Mouse (Mus musculus): ENCODE data around the gene Map2k2.
A peak's percentile ranks its signal among the peaks of the same experiment; 100 is the strongest.
"Not testable (repeated sequence)": the region's sequence is repeated elsewhere in the genome, so short reads cannot be mapped to it uniquely, and the experiment has no call there.

Map2k2 gene

DNA sequence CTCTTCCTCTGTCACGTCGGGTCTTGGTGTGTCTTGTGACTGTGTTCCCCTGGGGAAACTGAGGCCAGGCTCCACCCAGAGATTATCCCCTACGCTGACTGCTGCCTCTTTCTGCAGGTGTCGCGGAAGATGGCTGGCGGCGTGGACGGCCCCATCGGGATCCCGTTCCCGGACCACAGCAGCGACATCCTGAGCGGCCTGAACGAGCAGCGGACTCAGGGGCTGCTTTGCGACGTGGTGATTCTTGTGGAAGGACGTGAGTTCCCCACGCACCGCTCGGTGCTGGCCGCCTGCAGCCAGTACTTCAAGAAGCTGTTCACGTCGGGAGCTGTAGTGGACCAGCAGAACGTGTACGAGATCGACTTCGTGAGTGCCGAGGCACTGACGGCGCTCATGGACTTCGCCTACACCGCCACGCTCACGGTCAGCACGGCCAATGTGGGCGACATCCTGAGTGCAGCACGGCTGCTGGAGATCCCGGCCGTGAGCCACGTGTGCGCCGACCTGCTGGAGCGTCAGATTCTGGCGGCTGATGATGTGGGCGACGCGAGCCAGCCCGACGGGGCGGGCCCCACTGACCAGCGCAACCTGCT is 38.2 kb downstream of the Map2k2 start:
- no peak for DNase-seq

DNA sequence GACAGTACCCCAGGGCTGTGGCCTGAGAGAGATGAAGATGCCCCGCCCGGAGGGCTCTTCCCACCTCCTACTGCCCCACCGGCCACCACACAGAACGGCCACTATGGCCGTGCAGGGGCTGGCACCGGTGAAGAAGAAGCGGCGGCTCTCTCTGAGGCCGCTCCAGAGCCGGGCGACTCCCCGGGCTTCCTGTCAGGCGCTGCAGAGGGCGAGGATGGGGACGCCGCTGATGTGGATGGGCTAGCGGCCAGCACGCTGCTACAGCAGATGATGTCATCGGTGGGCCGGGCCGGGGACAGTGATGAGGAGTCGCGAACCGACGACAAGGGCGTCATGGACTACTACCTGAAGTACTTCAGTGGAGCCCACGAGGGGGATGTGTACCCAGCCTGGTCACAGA is 39.0 kb downstream of the Map2k2 start:
- DNase-seq: peak; percentile 40

DNA sequence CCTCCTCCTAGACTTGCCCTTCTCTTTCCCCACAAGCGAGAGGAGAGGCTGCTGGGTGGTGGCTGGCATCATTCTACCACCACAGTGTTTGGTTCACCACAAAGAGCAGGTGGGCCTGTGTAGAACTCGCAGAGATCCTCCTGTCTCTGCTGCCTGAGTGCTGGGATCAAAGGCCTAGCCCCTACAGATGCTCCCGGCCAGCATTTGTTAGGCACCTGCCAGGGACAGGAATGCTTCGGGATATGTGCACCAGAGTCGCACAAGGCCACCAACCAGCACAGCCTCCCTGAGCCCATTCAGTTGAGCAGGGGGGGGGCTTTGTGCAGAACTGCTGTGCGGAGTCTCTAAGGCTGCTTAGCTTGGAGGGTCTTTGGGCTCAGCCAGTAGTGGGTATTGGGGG is 39.6 kb downstream of the Map2k2 start:
- DNase-seq: no peak

DNA sequence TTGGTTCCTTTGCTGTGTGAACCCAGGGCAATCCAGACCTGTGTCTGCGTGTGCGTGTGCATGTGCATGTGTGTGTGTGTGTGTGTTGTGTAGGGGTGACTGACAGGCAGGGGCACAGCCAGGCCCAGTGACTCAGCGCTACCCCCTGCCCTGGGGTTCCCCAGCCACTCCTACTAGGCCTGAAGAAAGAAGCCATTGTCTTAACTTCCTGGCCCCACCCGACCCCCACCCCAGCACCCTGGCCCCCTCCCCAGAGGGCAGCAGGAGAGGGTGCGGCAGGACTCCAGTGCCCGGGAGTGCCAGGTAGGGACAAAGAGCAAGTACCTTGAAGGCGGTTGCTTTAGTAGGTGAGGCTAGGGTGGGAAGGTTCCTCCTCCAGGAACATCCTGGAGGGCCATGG is 40.1 kb downstream of the Map2k2 start:
- DNase-seq: no peak

GRCm38 (mm10) chr10:81146296-81146695 is 40.6 kb downstream of the Map2k2 start:
- no peak for DNase-seq

GRCm38 (mm10) chr10:81151261-81151660 is 45.5 kb downstream of the Map2k2 start:
- DNase-seq: no peak

DNA sequence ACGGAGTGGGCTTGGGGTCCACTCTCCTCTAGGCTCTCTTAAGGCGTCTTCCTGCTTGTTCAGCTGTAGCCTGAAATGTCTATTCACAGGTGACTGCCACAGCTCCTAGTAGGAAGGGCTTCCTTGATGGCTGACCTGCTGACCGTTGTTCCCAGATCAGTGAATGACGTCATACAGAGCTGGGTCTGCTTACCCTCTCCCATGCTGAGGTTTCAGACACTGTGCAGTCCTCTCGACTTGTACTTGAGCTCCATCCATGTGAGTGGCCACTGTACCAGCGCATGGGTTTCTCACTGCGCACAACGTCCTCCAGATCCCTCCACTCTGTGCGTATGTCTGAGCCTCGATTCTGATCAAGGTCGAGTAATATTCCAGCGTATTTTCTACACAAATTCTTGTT is 46.9 kb downstream of the Map2k2 start:
- DNase-seq: no peak

DNA sequence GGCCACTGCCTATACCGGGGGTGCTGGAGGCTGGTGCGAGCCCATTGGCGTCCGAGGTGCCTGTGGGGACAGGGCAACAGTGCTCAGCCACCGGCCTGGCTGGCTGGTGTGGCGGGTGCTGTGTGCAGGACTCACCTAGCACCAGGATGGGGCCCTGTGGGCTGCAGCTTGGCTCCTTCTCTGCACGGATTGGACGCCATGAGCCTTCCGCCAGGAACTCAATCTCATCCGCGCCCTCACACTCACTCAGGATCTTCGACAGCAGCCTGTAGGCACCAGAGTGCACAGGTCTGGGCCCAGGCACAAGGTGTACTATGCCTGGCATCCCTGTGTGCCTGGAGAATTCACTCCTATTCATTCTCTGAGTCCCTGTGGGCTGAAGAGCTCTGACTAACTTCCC is 48.6 kb downstream of the Map2k2 start:
- no peak for DNase-seq

DNA sequence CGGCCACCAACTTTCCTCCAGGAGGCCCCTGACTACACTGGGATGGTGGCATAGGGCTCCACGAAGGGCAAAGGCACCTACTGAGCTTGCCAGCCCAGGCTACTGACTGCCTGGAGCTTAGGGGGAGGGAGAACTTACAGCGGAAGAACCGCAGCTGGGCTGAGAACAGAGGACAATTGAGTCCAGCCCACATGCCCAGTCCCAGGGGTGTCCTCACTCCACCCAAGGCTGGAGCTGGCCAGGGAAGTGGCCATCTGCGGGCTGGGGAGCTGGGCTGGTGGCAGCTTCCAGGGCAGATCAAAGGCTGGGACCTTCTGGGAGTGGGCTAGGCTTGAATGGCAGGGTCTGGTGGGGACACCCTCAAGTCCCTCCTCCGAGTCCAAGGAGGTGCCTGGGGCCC is 49.0 kb downstream of the Map2k2 start:
- no peak for DNase-seq

DNA sequence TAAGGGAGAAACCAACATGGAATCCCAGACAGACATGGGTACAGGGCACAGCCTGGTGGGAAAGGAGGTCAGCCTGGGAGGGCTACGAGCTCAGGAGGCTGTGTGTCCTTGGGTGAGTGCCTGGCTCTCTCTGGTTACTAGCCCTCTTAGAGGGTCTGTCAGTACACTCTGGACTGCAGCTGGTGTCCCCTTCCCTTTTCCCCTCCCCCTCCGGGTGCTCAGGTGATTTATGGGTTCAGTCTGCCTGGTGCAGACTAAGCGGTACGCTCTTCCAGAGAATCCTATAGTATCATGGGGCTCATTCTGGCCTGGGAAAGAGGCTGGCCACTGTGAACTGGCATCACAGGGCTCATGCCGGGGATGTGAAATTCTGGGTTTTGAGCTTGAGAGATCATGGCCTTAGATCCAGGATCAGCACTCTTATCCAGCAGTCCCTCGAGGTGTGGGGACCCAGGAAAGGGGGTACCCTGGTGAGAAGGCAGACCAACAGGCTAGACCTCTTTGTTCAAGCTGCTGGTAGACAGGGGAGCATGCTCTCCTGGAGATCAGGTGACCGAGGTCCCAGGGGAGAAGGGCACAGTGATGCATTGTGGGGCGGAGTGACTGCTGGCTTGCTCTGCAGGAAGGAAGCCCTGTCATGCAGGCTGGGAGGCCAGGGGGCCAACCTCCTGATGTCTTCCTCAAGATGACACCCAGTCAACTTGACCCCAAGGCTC is 56.0 kb downstream of the Map2k2 start:
- no peak for DNase-seq

GRCm38 (mm10) chr10:81162318-81162652 is 56.6 kb downstream of the Map2k2 start:
- DNase-seq: no peak

DNA sequence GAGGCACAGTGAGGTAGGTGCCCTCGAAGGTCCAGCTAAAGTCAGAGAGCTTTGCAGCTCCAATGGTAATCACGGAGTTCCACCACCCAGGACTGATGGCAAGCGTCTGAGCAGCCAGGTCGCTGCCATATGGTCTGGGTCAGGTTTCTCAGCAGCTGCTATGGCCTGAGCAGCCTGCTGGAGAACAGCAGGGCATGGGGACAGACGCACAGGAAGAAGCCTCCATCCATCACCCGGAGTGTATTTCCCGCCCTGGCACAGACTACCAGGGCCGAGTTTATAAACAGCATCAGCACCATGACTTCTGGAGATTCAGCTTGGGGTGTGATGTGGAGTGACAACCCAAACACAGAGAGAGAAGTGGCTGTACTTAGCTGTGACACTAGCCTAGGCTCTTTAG is 59.4 kb downstream of the Map2k2 start:
- no peak for DNase-seq

DNA sequence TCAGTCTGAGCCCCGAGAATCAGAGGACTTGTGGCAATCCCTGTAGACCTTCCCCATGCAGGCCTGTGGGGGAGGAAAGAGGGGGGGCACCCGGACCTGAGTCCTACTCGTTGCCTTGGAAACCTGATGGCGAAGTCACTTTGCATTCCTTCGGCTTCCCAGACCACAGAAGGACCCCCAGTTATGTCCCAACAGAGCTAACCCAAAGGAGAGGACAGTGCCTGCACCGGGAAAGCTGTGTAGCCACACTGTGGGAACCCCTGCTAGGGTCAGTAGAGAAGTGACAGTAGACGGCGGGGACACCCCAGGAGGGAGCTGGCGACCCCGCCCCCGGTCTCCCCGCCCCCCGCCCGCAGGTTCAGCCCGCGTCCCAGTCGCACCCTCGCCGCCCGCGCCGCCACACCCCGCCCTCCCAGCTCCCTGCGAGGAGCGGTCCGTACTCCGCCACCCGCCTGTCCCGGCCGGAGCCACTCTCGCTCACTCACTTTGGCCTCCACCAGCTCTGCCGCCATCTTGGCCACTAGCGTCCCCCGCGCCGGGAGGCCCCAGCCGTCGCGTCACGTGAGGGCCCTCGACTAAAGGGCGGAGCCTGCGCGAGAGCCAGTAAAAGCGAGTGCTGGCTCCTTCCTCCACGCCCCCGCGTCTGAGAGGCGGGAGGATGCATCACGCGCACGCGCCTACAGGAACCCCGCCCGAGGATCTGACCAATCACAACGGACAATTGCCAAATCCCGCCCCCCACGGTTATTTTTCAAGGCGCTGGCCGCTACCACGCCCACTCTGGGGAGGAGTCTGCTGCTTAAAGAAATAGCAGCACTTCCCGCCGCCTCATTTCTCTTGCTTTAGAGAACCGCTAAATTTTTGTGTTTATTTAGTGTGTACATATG is 61.7 kb downstream of the Map2k2 start, which contains the start of gene Pias4:
TSS of gene Pias4 (minus strand) at position 724 of the 887 bp plus-strand sequence.
- DNase-seq: peak; percentile 100

- DNase-seq: no peak
Observed at GRCm38 (mm10) chr10:81168087-81168431, 62.3 kb downstream of the Map2k2 start.

GRCm38 (mm10) chr10:81168521-81169244 is 63.0 kb downstream of the Map2k2 start:
- DNase-seq: peak; percentile 88

DNA sequence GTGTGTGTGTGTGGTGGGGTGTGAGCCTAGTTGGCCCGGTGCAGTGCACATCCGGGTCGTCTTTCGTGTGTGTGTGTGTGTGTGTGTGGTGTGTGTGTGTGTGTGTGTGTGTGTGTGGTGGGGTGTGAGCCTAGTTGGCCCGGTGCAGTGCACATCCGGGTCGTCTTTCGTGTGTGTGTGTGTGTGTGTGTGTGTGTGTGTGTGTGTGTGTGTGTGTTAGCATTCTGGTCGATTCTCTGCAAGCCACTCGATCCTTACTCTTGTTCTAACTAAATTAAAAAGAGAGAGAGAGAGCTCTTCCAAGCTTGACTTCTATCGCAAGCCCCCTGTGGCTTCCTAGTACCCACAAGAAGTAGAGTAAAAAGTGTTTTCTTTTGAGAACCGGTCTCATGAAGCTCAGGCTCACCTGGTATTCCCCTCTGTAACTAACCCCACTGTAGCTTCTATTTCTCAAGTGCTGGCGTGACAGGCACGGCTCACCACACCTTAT is 63.7 kb downstream of the Map2k2 start:
- DNase-seq: not testable (repeated sequence)

DNA sequence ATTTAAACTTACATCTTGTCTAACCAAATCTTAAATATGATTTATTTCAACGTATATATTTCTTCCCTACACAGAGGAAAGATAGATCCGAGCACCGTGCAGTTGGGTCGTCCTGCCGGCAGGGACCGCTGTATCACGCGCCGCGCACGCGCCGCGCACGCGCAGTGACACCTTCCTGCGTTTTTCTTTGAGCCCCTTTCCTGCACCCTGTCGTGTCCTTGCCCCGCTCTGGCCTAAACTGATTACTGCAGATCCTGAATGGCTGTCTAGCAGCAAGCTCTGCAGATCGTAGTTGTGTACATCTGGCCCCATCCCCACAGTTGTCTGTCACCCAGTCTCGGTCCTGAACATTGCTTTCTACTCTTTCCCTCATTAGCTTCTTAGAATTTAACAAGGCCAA is 67.4 kb downstream of the Map2k2 start:
- peak; percentile 84 for DNase-seq

- DNase-seq: peak; percentile 92
Observed at GRCm38 (mm10) chr10:81174617-81175344, 69.1 kb downstream of the Map2k2 start.

GRCm38 (mm10) chr10:81175345-81175701 is 69.6 kb downstream of the Map2k2 start:
- not testable (repeated sequence) for DNase-seq

- peak; percentile 48 for DNase-seq
Observed at GRCm38 (mm10) chr10:81175936-81176465, 70.3 kb downstream of the Map2k2 start.

- DNase-seq: peak; percentile 100
Observed at GRCm38 (mm10) chr10:81176466-81177271, 71.0 kb downstream of the Map2k2 start, which contains the start of gene Eef2. TSS of gene Eef2 (plus strand) at chr10:81176631.

Measured in lung, postnatal 14 days (tissue).